Mouse (Mus musculus): ENCODE data around the gene Hepacam. TPM values are rescaled to one million over a fixed set of nuclear protein-coding genes. Genes with fewer than 3 reads are reported as not detected.

Hepacam gene
- not detected for polyA plus RNA-seq (2014; fragmentation: Illumina TruSeq; extraction: RNeasy Lipid Tissue Mini Kit (QIAGEN cat#74804); ENCODE audit: low replicate concordance)

GRCm38 (mm10) chr9:37367301-37368080, at the start of gene Hepacam:
Hepacam (plus strand) TSS chr9:37367351.

GRCm38 (mm10) chr9:37347988-37348642, 19.0 kb upstream of the Hepacam start, which contains the start of gene Ccdc15:
Ccdc15 (minus strand) TSS chr9:37348432.

GRCm38 (mm10) chr9:37401802-37402201, 34.7 kb downstream of the Hepacam start, which contains the start of gene Robo4:
Robo4 (plus strand) TSS chr9:37401897.

GRCm38 (mm10) chr9:37432720-37433421, 65.7 kb downstream of the Hepacam start, which contains the start of gene Robo3:
Robo3 (minus strand) TSS chr9:37433246.

Other genes with a start within 250 kb of the Hepacam start
- gene Pknox2, start 219.9 kb upstream of the Hepacam start, polyA plus RNA-seq (2014; fragmentation: Illumina TruSeq; extraction: RNeasy Lipid Tissue Mini Kit (QIAGEN cat#74804); ENCODE audit: low replicate concordance): 0.67 TPM
- gene Tmem218, start 159.1 kb upstream of the Hepacam start, polyA plus RNA-seq (2014; fragmentation: Illumina TruSeq; extraction: RNeasy Lipid Tissue Mini Kit (QIAGEN cat#74804); ENCODE audit: low replicate concordance): 5.2 TPM
- 25.7 TPM for gene Slc37a2, start 111.6 kb upstream of the Hepacam start, polyA plus RNA-seq (2014; fragmentation: Illumina TruSeq; extraction: RNeasy Lipid Tissue Mini Kit (QIAGEN cat#74804); ENCODE audit: low replicate concordance)
- 3.4 TPM for gene Ccdc15, start 18.9 kb upstream of the Hepacam start, polyA plus RNA-seq (2014; fragmentation: Illumina TruSeq; extraction: RNeasy Lipid Tissue Mini Kit (QIAGEN cat#74804); ENCODE audit: low replicate concordance)
- gene Robo4, start 34.5 kb downstream of the Hepacam start, polyA plus RNA-seq (2014; fragmentation: Illumina TruSeq; extraction: RNeasy Lipid Tissue Mini Kit (QIAGEN cat#74804); ENCODE audit: low replicate concordance): 0.41 TPM
- not detected for gene Robo3, start 65.9 kb downstream of the Hepacam start, polyA plus RNA-seq (2014; fragmentation: Illumina TruSeq; extraction: RNeasy Lipid Tissue Mini Kit (QIAGEN cat#74804); ENCODE audit: low replicate concordance)
- 42.6 TPM for gene Msantd2, start 122.0 kb downstream of the Hepacam start, polyA plus RNA-seq (2014; fragmentation: Illumina TruSeq; extraction: RNeasy Lipid Tissue Mini Kit (QIAGEN cat#74804); ENCODE audit: low replicate concordance)
- gene Esam, start 160.7 kb downstream of the Hepacam start, polyA plus RNA-seq (2014; fragmentation: Illumina TruSeq; extraction: RNeasy Lipid Tissue Mini Kit (QIAGEN cat#74804); ENCODE audit: low replicate concordance): 2.2 TPM
- gene Vsig2, start 171.9 kb downstream of the Hepacam start, polyA plus RNA-seq (2014; fragmentation: Illumina TruSeq; extraction: RNeasy Lipid Tissue Mini Kit (QIAGEN cat#74804); ENCODE audit: low replicate concordance): 2.5 TPM
- gene Nrgn, start 185.6 kb downstream of the Hepacam start, polyA plus RNA-seq (2014; fragmentation: Illumina TruSeq; extraction: RNeasy Lipid Tissue Mini Kit (QIAGEN cat#74804); ENCODE audit: low replicate concordance): not detected
- gene Siae, start 188.3 kb downstream of the Hepacam start, polyA plus RNA-seq (2014; fragmentation: Illumina TruSeq; extraction: RNeasy Lipid Tissue Mini Kit (QIAGEN cat#74804); ENCODE audit: low replicate concordance): 43.5 TPM
- gene Spa17, start 246.4 kb downstream of the Hepacam start, polyA plus RNA-seq (2014; fragmentation: Illumina TruSeq; extraction: RNeasy Lipid Tissue Mini Kit (QIAGEN cat#74804); ENCODE audit: low replicate concordance): 12.0 TPM

All from small intestine, adult 10 weeks (tissue).